Mouse (Mus musculus) lung, postnatal 36 days (tissue): Measurements from ENCODE around the gene Irf2.

Source experiments
- DNase-seq: peaks from one replicate; pipeline ENCODE4 v3.0.0; 2022; ENCODE audit warnings: mixed read lengths

The Irf2 gene

GRCm38 (mm10) chr8:46739003-46739949 lies at the start of gene Irf2:
TSS of gene Irf2 (plus strand) at chr8:46739732.
- DNase-seq = peak; percentile 95

GRCm38 (mm10) chr8:46690111-46690510 lies 49.4 kb upstream of the Irf2 start:
- DNase-seq = no peak

- DNase-seq = no peak
Measured at GRCm38 (mm10) chr8:46690581-46690980, 49.0 kb upstream of the Irf2 start.

GRCm38 (mm10) chr8:46691360-46691759 lies 48.2 kb upstream of the Irf2 start:
- peak; percentile 59 for DNase-seq

- DNase-seq = peak; percentile 76
Measured at GRCm38 (mm10) chr8:46696256-46697041, 43.1 kb upstream of the Irf2 start.

- DNase-seq = no peak
Measured at GRCm38 (mm10) chr8:46697566-46697965, 42.0 kb upstream of the Irf2 start.

GRCm38 (mm10) chr8:46698162-46698561 lies 41.4 kb upstream of the Irf2 start:
- DNase-seq = no peak

GRCm38 (mm10) chr8:46705145-46705544 lies 34.4 kb upstream of the Irf2 start:
- DNase-seq = no peak

GRCm38 (mm10) chr8:46706730-46707129 lies 32.8 kb upstream of the Irf2 start:
- peak; percentile 10 for DNase-seq

GRCm38 (mm10) chr8:46709302-46709701 lies 30.2 kb upstream of the Irf2 start:
- no peak for DNase-seq

- DNase-seq = no peak
Measured at GRCm38 (mm10) chr8:46710289-46710688, 29.2 kb upstream of the Irf2 start.

GRCm38 (mm10) chr8:46711496-46711895 lies 28.0 kb upstream of the Irf2 start:
- DNase-seq = no peak

GRCm38 (mm10) chr8:46713178-46713577 lies 26.4 kb upstream of the Irf2 start:
- peak; percentile 22 for DNase-seq

- peak; percentile 71 for DNase-seq
Measured at GRCm38 (mm10) chr8:46713844-46714243, 25.7 kb upstream of the Irf2 start.

GRCm38 (mm10) chr8:46714400-46714799 lies 25.1 kb upstream of the Irf2 start:
- no peak for DNase-seq

- DNase-seq = no peak
Measured at GRCm38 (mm10) chr8:46716477-46716876, 23.1 kb upstream of the Irf2 start.

- DNase-seq = no peak
Measured at GRCm38 (mm10) chr8:46717170-46717569, 22.4 kb upstream of the Irf2 start.

GRCm38 (mm10) chr8:46718301-46718700 lies 21.2 kb upstream of the Irf2 start:
- no peak for DNase-seq

- DNase-seq = no peak
Measured at GRCm38 (mm10) chr8:46718747-46719146, 20.8 kb upstream of the Irf2 start.

- no peak for DNase-seq
Measured at GRCm38 (mm10) chr8:46720656-46721055, 18.9 kb upstream of the Irf2 start.

GRCm38 (mm10) chr8:46721065-46721845 lies 18.3 kb upstream of the Irf2 start:
- no peak for DNase-seq

- no peak for DNase-seq
Measured at GRCm38 (mm10) chr8:46722536-46722935, 17.0 kb upstream of the Irf2 start.

GRCm38 (mm10) chr8:46726383-46726782 lies 13.1 kb upstream of the Irf2 start:
- DNase-seq = no peak
